Mouse (Mus musculus): ENCODE measurements at regions not wholly inside any gene's neighbourhood (a gene's known extent, or its start where the extent isn't known, plus 50 kb on each side); places are given as distances from the start of the nearest gene placed in this dataset.

DNA sequence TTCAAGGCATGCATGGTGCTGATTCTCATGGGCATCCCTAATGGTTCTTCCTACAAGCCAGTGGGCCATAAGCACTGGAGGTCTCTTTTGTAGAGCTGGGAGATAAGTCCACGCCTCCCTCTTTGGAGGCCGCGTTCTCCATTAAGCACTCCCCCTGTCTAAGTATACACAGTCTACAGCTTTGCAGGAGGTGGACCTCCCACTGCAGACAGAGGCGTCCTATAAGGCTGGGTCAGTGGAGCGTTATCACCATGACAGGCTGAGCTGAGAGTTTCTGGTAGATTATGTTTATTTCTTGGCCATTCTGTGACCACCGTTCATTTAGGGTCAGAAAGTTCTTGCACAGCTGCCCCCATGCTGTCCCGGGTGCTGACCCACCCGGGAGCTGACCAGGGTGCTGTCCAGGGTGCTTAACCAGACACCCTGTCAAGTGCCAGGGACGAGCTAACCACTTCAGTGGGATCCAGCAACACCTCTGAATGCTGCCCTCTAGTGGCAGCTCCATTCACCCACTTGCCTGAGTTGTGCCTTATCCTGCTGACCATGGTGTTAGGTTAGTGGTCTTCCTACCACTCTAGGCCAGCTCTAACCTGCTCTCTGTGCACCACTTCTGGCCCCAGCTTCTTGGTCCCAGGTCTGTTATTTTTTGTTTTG, 248.6 kb upstream of the Cdh4 start:
- 37% methylated on average over 9 of the region's 9 CpGs for WGBS

DNA sequence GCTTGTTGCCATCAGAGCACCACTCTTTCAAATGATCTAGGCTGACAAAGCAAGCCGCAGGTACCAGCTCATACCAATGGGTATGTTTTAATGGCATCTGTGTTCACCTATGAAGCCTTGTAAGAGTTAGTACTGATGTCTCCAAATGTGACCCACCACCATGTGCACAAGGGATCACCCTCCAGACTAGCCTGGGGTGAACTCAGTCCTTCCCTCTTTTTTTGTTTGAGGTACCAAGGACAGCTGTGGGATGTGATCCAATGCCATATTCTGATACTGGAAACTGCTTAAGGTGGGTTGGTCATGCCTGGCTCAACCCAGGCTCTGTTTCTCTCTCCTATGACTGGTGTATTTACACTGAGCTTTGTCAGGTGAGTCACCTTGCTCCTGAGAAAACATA, 244.8 kb upstream of the Cdh4 start:
- TF ChIP-seq CTCF (IDR thresholded peaks at IDR 0.05; ENCODE audit: borderline replicate concordance, insufficient read depth, low read depth, low read length) (no peak), POLR2A (IDR thresholded peaks at IDR 0.05; ENCODE audit: borderline replicate concordance, insufficient read depth, low read length) (no peak)
- 94% methylated on average over 1 of the region's 1 CpGs for WGBS
- H3K27ac ChIP-seq (ENCODE audit: insufficient read depth, low read length): no peak overlapping the region
- DNase-seq: no peak
- no peaks in the 10 kb centered on the region for H3K27me3 ChIP-seq (ENCODE audit: control insufficient read depth, insufficient read depth, low read length)
- H3K4me1 ChIP-seq (ENCODE audit: control insufficient read depth, insufficient read depth, low read length): 0 out of 2 replicates have a peak, but pooled peaks cover 2% of the 10 kb centered on the region
- H3K4me3 ChIP-seq (replicated peaks; ENCODE audit: insufficient read depth, low read depth, low read length): no peak overlapping the region

More for the DNA sequence above, 248.6 kb upstream of the Cdh4 start:
- DNase-seq: peak; percentile 45 to 55
- H3K27me3 ChIP-seq (ENCODE audit: control insufficient read depth, insufficient read depth, low read length): no peaks in the 10 kb centered on the region
- TF ChIP-seq POLR2A (IDR thresholded peaks at IDR 0.05; ENCODE audit: borderline replicate concordance, insufficient read depth, low read length): no peak
- peak; percentile 86 for TF ChIP-seq CTCF (IDR thresholded peaks at IDR 0.05; ENCODE audit: borderline replicate concordance, insufficient read depth, low read depth, low read length)
- H3K27ac ChIP-seq (ENCODE audit: insufficient read depth, low read length): no peak overlapping the region
- 0 out of 2 replicates have a peak, but pooled peaks cover 2% of the 10 kb centered on the region for H3K4me1 ChIP-seq (ENCODE audit: control insufficient read depth, insufficient read depth, low read length)
- H3K4me3 ChIP-seq (replicated peaks; ENCODE audit: insufficient read depth, low read depth, low read length): no peak overlapping the region

DNA sequence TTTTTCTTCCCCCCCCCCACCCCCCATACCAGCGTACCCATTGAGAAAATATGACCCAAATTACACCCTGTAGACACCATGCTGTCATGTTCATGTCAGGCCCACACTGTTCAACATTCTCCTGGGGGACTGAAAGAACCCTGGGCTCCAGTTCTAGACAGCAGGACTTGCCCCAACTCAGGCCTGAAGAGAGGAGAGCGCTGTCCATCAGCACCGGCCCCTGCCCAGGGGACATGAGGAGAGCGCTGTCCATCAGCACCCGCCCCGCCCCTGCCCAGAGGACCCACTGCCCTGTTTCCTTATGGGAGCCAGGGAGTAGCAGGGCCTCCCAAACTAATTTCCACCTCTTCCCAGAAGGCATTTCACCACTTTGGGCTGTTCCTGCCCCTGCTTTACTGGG, 241.7 kb upstream of the Cdh4 start:
- H3K27me3 ChIP-seq (ENCODE audit: control insufficient read depth, insufficient read depth, low read length): no peaks in the 10 kb centered on the region
- no peak for TF ChIP-seq CTCF (IDR thresholded peaks at IDR 0.05; ENCODE audit: borderline replicate concordance, insufficient read depth, low read depth, low read length)
- no peak for TF ChIP-seq POLR2A (IDR thresholded peaks at IDR 0.05; ENCODE audit: borderline replicate concordance, insufficient read depth, low read length)
- WGBS: 30% methylated on average over 6 of the region's 6 CpGs
- H3K4me3 ChIP-seq (replicated peaks; ENCODE audit: insufficient read depth, low read depth, low read length): no peak overlapping the region
- no peak for DNase-seq
- H3K27ac ChIP-seq (ENCODE audit: insufficient read depth, low read length): no peak overlapping the region
- no peaks in the 10 kb centered on the region for H3K4me1 ChIP-seq (ENCODE audit: control insufficient read depth, insufficient read depth, low read length)

DNA sequence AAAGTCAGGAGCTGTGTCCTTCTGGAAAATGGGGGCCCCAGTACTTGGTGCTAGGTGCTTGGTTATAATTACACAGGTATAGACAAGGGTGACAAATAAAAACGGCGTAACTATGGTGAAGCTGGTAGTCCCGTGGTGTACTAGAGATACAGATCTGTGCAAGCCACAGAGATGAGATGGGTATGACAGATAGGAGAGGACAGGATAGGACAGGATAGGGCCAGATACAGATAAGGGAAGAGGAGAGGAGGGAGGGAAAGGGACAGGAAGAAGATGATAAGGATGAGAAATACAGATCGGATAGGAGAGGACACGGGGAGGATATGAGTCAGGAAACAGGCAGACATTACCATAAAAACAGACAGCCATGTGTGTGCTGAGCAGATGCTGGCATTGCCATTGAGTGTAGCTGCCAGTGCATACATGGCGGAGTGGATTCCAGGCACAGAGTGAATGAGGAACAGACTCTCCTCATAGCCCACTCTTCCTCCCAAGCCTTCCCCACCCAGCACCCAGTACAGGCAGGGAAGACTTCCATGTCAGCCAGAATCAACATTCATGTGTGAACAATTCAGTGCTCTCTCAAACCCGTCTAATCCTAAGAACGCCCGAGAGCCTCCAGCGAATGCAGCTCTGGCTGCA, 231.9 kb upstream of the Cdh4 start:
- Histone ChIP-seq H3K27me3 (ENCODE audit: control insufficient read depth, insufficient read depth, low read length) (no peaks in the 10 kb centered on the region), H3K27ac (ENCODE audit: insufficient read depth, low read length) (no peak overlapping the region)
- TF ChIP-seq POLR2A (IDR thresholded peaks at IDR 0.05; ENCODE audit: borderline replicate concordance, insufficient read depth, low read length) (no peak), CTCF (IDR thresholded peaks at IDR 0.05; ENCODE audit: borderline replicate concordance, insufficient read depth, low read depth, low read length) (no peak)

DNA sequence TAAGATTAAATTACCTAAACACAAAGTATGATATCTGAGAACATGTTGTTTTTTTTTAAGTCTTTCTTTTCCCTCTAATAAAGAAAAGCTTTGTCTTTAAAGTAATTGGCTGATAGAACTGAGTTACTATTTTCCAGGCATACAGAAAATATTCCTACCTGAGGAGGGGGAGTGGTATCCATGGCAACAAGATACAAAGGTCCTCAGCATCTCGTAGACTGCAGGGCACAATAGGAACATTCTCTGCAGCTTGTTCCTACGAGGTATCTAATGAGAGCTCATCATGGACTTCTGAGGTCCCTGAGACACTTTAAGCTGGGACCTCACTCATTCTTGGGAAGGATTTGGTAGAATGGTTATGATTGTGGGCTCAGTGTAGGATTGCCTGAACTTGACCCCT, 225.5 kb upstream of the Cdh4 start:
- Histone ChIP-seq H3K27ac (ENCODE audit: insufficient read depth, low read length) (no peak overlapping the region), H3K4me3 (replicated peaks; ENCODE audit: insufficient read depth, low read depth, low read length) (no peak overlapping the region), H3K27me3 (ENCODE audit: control insufficient read depth, insufficient read depth, low read length) (no peaks in the 10 kb centered on the region), H3K4me1 (ENCODE audit: control insufficient read depth, insufficient read depth, low read length) (no peaks in the 10 kb centered on the region)
- TF ChIP-seq CTCF (IDR thresholded peaks at IDR 0.05; ENCODE audit: borderline replicate concordance, insufficient read depth, low read depth, low read length) (no peak), POLR2A (IDR thresholded peaks at IDR 0.05; ENCODE audit: borderline replicate concordance, insufficient read depth, low read length) (no peak)
- WGBS: 26% methylated on average over 2 of the region's 2 CpGs
- no peak for DNase-seq

More for the DNA sequence above, 231.9 kb upstream of the Cdh4 start:
- DNase-seq: no peak
- Histone ChIP-seq H3K4me1 (ENCODE audit: control insufficient read depth, insufficient read depth, low read length) (no peaks in the 10 kb centered on the region), H3K4me3 (replicated peaks; ENCODE audit: insufficient read depth, low read depth, low read length) (no peak overlapping the region)
- 65% methylated on average over 10 of the region's 10 CpGs for WGBS

DNA sequence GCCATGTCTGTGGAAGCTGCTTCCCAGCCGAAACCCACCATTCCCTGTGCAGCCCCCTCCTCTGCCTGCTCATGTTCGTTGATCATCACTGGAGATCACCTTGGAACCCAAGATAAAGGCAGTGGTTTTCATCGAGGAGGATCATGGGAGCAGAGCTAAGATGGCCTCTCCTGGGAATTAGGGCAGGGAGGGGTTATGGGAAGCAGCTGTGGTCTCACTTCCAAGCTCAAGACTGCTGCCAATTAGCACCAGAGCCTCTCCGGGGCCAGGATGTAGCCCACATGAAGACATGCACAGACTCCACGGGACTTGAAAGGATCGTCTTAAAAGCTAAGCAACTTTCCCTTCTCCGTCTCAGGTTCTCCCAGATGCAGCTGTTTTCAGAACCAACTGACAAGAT, 214.1 kb upstream of the Cdh4 start:
- DNase-seq: no peak
- H3K27me3 ChIP-seq (ENCODE audit: control insufficient read depth, insufficient read depth, low read length): no peaks in the 10 kb centered on the region
- WGBS: 50% methylated on average over 7 of the region's 7 CpGs
- TF ChIP-seq POLR2A (IDR thresholded peaks at IDR 0.05; ENCODE audit: borderline replicate concordance, insufficient read depth, low read length) (no peak), CTCF (IDR thresholded peaks at IDR 0.05; ENCODE audit: borderline replicate concordance, insufficient read depth, low read depth, low read length) (no peak)
- no peaks in the 10 kb centered on the region for H3K4me1 ChIP-seq (ENCODE audit: control insufficient read depth, insufficient read depth, low read length)
- no peak overlapping the region for H3K4me3 ChIP-seq (replicated peaks; ENCODE audit: insufficient read depth, low read depth, low read length)
- H3K27ac ChIP-seq (ENCODE audit: insufficient read depth, low read length): no peak overlapping the region

DNA sequence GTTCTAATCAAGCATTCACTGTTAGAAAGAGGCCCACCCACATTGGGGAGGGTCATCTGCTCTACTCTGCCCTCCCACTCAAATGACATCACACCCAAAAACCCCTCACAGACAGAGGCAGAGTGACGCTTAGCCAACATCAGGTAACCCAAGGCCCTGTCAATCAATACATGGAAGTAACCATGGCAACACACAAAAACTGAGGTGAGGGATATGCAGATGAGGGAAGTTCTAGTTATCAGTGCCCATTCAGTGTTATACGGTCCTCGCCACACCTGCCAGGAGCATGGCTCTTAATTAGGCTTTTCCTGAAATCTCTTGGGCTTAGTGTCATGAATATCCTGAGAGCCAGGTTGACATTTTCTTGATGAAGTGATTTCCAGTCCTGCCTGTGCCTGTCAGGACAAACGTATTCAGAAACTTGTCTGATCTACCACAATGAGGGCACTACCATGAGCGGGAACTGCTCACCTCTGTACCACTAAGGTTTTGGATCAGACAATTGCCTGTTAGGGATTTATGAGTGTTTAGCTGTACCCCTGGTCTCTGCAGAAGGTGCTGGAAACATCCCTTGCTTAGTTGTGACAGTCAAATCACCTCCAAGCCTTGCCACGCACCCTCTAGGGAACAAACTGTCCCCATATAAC, 210.4 kb upstream of the Cdh4 start:
- Histone ChIP-seq H3K27ac (ENCODE audit: insufficient read depth, low read length) (no peak overlapping the region), H3K4me1 (ENCODE audit: control insufficient read depth, insufficient read depth, low read length) (no peaks in the 10 kb centered on the region), H3K27me3 (ENCODE audit: control insufficient read depth, insufficient read depth, low read length) (no peaks in the 10 kb centered on the region), H3K4me3 (replicated peaks; ENCODE audit: insufficient read depth, low read depth, low read length) (no peak overlapping the region)
- no peak for DNase-seq
- 92% methylated on average over 6 of the region's 6 CpGs for WGBS
- TF ChIP-seq CTCF (IDR thresholded peaks at IDR 0.05; ENCODE audit: borderline replicate concordance, insufficient read depth, low read depth, low read length) (no peak), POLR2A (IDR thresholded peaks at IDR 0.05; ENCODE audit: borderline replicate concordance, insufficient read depth, low read length) (no peak)
